Mouse (Mus musculus) heart, adult 8-10 months (tissue): ENCODE results near the gene Mtnr1b. TPM values are rescaled to one million over a fixed set of nuclear protein-coding genes. Genes with fewer than 3 reads are reported as not detected.
A peak's percentile ranks its signal among the peaks of the same experiment; 100 is the strongest.
"Not testable (repeated sequence)": the region's sequence is repeated elsewhere in the genome, so short reads cannot be mapped to it uniquely, and the experiment has no call there.

Experiments used
- DNase-seq: peaks from one replicate; pipeline ENCODE4 v3.0.0; 2022; ENCODE audit warnings: low spot score
- total RNA-seq, 4 experiments: library from RNA; stranded (reverse); gene quantifications; 2 replicates each; pipeline ENCODE4 v1.2.4; 2022

Mtnr1b gene
- total RNA-seq: not detected

GRCm38 (mm10) chr9:15874506-15875160 lies at the start of gene Mtnr1b:
Gene Mtnr1b, minus strand, starts transcription at chr9:15874556.
- no peak for DNase-seq

GRCm38 (mm10) chr9:15920271-15920670 lies 45.9 kb upstream of the Mtnr1b start:
- DNase-seq: no peak

DNA sequence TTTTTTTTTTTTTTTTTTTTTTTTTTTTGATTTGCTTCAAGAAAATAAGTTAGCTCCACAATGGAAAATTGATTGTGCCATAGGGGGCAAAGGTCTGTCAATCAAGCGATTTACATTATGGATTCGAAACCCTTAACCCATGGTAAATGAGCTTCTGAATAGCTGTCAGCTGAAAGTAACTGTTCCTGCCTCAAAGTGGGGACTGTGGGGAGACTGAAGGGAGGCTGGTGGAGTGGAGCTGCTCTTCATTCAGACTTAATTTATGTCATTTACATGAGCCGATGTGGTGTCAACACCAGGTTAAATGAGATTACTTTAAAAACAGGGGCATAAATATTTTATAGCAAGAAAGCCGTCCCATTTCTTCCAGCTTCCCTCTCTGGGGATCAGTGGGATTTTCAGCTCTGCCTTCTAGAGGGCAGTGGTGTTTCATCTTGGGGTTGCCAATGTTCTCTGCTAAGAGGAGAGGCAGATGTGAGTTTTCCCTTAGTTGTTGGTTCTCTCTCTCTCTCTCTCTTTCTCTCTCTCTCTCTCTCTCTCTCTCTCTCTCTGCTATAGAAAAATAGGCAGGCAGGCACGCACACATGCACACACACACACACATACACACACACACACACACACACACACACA lies 45.1 kb upstream of the Mtnr1b start:
- DNase-seq: no peak

DNA sequence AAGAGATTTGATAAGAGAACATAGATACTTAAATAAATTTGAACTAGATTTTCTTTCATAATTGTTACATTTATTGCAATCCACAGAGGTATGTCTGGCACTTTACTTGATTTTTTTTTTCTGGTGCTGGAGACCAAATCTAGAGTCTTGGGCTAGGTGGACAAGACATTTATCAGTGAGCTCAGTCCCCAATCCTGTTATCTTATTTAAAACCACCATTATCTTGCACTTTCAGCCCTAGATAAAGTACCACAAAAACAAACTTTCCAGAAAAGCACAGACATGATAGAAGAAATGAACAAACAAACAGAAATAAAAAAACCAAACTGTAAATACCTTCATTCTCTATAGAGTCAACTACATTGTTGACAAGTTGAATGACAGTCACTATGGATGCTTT lies 42.2 kb upstream of the Mtnr1b start:
- DNase-seq: no peak

- DNase-seq: no peak
Measured at GRCm38 (mm10) chr9:15912735-15913134, 38.4 kb upstream of the Mtnr1b start.

DNA sequence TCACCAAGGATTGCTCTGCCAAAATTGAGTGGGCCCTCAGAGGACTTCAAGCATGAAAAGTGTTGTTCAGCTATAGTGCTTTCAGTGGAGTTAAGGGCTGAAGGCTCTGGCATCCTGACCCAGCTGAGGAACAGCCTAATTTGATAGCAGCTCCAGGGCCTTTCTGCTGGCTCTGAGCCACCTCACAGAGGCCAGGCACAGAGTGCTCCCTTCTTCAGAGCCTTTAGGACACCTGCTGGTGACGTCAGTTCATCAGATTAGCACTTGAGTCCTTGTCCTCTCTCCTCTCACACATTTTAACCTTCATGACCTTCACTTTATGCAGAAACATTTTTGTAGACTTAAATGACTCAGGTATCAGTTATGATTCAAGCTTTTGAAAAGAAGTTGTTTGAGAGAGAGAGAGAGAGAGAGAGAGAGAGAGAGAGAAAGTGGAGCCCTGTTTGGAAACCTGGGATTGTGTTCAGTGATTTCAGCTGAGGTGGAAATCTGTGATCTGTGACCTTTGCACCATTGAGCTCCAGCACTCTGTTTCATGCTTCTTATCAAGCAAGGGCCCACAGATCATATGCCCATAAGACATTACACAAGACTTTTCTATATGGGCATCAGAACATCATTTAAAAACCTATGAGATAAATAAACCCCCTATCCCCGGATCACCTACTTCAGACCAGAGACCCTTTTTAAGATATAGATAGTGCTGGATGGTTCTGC lies 35.2 kb upstream of the Mtnr1b start:
- no peak for DNase-seq

- no peak for DNase-seq
Measured at GRCm38 (mm10) chr9:15903948-15904750, 29.8 kb upstream of the Mtnr1b start.

- DNase-seq: no peak
Measured at GRCm38 (mm10) chr9:15898112-15898511, 23.8 kb upstream of the Mtnr1b start.

GRCm38 (mm10) chr9:15886756-15887155 lies 12.4 kb upstream of the Mtnr1b start:
- DNase-seq: no peak

DNA sequence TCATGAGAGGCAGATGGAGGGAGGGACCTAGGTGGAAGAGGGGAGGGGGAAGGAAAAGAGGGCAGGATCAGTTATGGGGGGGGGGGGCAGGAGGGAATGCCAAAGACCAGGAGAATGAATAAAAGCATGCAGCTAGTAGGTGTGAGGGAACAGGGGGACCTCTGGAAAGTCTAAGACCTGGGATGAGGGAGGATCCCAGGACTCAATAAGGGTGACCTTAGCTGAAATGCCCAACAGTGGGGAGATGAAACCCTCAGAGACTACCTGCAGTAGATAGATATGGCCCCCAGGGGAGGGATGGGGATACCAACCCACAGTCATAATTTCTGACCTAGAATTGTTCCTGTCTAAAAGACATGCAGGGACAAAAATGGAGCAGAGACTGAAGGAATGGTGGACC lies 6.4 kb upstream of the Mtnr1b start:
- no peak for DNase-seq

GRCm38 (mm10) chr9:15880160-15880603 lies 5.8 kb upstream of the Mtnr1b start:
- no peak for DNase-seq

GRCm38 (mm10) chr9:15870013-15870412 lies 4.3 kb downstream of the Mtnr1b start:
- no peak for DNase-seq

DNA sequence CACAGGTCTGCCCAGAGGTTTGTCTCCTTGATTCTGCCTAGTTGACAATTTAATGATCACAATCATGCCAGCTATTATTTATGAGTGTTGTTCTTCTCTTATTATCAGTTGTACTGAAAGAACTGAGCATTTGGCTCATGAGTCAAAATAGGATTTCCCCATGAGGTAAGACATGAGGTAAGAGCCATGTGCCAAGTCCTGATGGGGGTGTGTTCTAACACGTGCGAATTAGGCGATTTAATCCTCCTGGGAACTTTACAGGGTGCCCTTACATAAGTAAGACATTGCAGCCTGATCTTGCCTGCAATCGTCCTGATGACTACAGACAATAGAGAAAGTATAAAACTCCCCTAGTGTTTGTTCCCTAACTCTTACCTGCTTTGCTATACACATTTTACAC lies 4.9 kb downstream of the Mtnr1b start:
- DNase-seq: no peak

- DNase-seq: no peak
Measured at GRCm38 (mm10) chr9:15866280-15867072, 7.9 kb downstream of the Mtnr1b start.

DNA sequence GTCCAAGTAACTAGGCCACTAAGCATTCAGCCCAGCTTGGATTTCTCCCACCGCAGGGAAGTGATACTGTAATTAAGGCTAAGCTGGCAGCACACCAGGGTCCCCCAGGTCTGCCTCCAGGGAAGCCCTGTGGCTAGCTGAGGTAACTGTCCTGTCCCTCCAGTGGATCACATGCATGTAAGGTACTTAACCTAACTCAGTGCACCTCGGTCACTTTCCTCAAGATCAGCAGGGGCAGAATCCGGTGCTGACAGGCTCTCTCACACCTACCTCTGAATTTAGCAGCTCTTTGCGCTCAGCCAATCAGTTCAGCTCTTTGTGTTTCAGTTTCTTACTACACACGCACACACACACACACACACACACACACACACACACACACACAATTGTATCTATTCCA lies 13.0 kb downstream of the Mtnr1b start:
- DNase-seq: peak; percentile 4

- DNase-seq: no peak
Measured at GRCm38 (mm10) chr9:15850749-15851148, 23.6 kb downstream of the Mtnr1b start.

- DNase-seq: no peak
Measured at GRCm38 (mm10) chr9:15845390-15845789, 29.0 kb downstream of the Mtnr1b start.

- DNase-seq: not testable (repeated sequence)
Measured at GRCm38 (mm10) chr9:15844936-15845335, 29.4 kb downstream of the Mtnr1b start.

- DNase-seq: peak; percentile 51
Measured at GRCm38 (mm10) chr9:15813002-15813911, 61.1 kb downstream of the Mtnr1b start.

DNA sequence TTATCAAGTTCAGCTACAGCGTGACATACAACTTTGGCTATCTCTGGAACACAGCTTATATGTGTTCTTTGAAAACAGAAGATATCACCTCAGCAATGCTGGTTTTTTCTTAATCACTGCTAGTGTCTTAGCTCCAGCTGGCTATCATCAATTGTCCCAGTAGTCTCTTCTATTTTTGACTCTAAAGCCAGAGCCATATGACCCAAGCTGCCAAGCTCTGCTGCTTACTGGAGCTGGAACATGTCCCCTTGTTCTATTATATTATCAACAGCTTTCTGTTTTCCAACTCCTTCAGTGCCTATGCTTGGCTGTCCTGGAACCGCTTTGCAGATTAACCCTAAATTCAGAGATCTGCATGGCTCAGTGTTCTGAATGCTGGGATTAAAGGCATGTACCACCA lies 70.1 kb downstream of the Mtnr1b start:
- DNase-seq: peak; percentile 28
